Mouse (Mus musculus): ENCODE data around the gene Sorbs2.

Sorbs2 gene

DNA sequence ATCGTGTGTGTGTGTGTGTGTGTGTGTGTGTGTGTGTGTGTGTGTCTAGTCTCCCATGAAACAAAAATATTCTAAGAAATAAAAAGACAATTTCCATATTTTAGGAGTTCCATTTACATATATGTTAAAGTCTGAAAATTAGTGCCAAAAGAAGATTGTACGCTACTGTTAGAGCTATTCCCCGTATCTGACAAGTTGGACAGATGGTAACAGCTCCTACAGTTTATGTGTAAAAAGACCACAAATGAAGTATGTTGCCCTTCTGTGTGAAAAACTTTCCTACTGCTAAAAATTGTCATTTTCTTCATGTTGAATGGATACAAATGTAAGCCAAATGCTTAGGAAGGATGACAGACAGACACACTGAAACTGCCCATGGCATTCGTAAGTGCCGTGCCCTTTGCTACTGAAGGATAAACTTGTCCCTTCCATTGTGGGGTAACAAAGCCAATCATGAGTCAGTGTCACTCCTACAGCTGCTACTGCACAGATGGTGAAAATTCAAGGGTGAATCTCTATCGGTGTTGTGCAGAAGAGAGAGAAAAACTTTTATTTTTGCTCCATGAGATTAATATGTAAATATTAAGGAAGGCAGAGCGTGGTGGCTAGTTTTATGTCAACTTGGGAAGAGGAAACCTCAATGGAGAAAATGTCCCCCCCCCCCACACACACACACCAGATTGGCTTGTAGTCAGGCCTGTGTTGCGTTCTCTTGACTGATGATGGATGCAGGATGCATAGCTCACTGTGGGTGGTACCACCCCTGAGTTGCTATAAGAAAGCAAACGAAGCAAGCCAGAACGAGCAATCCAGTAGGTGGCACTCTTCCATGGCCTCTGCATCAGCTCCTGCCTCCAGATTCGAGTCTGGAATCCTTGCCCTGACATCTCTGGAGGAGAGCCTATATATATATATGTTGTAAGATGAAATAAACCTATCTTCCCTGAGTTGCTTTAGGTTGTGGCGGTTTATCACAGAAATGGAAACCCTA lies 244.2 kb downstream of the Sorbs2 start:
- DNase-seq (ENCODE audit: low spot score): peak; percentile 55

DNA sequence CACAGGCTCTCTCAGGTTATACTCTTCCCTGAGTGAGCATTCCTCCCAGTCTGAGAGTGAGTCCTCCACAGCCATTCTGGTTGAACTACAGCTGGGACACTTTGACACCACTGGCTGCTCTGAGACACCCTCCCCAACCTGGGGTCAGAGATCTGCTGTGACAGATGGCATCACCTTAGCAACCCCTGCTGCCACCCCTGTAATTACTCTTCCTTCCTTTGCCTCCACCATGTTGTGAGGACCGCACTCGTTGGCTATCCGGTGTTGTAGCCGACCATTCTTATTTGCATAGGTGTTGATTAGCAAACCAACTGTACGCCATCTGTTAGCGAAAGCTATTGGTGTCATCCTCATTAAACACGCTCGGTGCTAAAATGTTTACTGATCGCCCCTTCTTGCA lies 247.9 kb downstream of the Sorbs2 start:
- DNase-seq (ENCODE audit: low spot score): no peak

DNA sequence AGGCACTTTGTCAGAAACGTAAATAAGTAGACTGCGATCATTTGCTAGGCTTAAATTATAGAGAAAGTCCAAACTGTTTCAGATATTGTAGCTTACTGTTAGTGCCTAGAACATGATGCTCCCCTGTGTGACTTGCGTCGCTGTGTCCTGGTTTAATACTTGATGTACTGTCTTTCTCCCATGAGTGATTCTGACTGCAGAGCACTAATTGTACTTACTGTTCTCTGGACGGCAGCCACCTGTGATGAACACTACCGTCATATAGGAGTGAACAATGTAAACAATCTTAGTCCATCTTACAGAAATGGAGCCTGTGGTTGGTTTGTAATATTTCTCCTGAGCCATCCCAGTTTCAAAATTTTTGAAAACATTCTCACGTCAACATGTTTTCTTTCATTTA lies 248.4 kb downstream of the Sorbs2 start:
- DNase-seq (ENCODE audit: low spot score): no peak

DNA sequence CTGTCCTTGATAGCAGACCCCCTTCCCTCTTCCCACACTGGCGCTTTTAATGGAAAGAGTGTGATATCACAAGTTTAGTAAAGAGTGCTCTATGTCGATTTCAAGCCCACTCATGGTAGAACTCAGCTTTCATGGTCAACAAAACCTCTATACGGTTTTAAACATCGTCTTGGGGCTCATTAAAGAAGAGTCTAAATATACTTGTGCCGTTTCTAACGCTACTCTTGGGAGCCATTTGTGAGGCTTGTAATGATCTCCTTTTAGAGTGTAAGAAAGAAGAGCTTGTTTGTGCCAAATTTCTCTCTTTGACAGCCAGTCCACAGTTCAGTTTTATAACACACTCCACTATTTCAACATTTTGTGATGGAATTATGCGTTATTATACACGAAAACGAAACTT lies 253.0 kb downstream of the Sorbs2 start:
- DNase-seq (ENCODE audit: low spot score): no peak

DNA sequence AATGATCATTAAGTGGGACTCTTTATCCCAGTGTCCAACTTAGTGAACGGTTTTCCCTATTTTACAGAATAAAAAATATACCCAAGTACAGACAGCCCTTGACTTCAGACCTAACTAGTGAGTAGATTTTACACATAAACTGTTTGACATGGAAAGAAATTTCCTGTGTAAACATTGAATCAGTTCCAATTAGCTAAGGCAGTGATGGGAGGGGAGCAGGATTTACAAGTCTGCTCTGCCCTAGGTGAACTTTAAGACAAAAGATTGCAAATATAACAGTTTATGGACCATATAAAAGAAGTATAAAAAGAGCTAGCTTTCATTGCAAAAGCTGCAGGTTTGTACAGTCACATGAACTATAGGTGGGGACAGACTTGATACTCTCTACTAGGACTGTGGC lies 253.5 kb downstream of the Sorbs2 start:
- DNase-seq (ENCODE audit: low spot score): no peak

DNA sequence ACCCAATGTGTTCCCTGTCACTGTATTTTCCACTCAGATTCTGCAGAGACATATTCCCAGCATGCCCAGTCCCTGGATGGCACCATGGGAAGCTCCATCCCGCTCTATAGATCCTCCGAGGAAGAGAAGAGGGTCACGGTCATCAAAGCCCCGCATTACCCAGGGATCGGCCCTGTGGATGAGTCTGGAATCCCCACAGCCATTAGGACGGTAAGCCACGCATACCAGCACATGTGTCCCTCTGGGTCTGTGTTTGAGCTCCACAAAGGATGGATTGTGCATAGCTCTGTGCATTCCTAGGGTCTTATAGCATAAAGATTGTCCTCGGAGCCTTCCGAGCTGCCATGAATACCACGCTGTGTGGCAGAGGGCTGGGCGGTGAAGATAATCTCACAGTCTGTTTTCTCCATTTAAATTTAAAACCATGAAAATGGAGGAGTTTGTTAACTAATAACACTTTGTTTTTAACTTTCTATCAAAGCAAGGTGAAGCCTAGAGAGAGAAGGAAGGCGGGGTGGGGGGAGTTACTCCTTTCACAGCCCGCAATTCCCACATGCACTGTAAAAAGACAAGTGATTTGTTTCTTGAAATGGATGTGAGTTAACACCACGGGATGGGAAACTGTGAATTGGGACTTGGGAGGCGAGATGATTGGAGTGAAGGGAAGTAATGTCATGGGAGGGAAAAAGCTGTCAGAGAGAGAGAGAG lies 255.5 kb downstream of the Sorbs2 start:
- no peak for DNase-seq (ENCODE audit: low spot score)

DNA sequence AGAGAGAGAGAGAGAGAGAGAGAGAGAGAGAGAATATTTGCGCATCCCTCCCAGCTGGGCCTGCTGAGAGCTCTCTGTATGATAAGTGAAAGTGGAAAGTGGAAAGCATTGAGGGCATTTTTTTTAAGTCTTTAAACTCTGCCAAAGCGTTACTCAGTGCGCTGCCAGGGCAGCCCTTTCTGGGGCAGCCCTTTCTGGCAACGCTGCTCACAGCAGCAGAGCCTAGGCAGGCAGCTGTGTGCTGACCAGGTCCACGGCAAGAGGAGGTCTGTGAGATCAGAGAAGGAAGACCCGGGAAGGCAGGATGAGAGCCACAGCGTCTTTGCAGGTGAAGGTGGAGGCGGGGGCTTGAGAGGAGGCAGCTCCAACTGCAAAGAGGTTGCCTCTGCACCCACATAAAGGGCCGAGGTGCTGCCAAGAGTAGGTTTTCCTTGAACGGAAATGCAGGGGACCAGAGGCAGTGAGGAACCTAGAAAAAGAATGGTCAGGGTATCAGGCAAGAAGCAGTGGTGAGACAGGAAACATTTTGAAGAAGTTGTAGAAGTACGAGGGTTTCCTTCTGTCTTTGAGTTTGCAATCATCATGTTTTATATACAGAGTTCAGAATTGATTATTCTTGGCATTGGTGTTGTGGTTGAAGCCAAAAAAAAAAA lies 256.2 kb downstream of the Sorbs2 start:
- DNase-seq (ENCODE audit: low spot score): no peak

DNA sequence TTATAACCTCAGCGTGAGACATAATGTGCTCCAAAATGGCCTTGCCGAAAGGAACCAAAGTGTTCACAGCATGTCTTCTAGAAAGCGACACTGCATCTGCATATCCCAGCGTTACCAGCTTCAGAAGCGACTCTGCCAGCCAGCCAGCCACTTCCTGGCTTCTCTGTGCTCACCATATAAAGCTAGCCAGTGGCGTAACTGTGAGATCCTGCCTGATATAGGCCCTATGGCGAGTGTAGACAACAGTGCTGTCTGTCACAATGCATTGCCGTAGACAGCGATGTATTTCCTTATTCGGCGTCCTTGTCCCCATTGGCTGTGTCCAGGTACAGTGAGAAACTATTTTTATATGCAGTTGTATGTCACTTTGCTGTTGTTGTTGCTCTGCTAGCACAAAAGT lies 258.6 kb downstream of the Sorbs2 start:
- no peak for DNase-seq (ENCODE audit: low spot score)

DNA sequence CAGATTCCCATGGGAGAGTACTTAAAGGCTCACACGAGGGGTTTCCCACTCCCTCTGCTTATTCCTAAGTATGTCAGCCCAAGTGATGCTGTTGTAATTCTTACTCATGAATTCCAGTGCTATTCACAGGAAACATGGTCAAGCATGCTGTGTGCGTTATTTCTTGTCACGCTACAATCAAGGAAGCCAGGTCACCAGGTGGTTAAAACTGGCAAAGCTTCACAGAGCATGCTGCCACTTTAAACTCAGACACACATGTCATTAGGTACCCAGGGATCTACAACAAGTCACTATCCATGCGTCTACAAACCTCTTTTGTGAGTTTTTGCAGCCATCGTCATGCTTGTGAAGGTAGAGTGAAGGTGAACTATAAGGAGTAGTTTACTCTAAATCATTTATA lies 267.3 kb downstream of the Sorbs2 start:
- no peak for DNase-seq (ENCODE audit: low spot score)

DNA sequence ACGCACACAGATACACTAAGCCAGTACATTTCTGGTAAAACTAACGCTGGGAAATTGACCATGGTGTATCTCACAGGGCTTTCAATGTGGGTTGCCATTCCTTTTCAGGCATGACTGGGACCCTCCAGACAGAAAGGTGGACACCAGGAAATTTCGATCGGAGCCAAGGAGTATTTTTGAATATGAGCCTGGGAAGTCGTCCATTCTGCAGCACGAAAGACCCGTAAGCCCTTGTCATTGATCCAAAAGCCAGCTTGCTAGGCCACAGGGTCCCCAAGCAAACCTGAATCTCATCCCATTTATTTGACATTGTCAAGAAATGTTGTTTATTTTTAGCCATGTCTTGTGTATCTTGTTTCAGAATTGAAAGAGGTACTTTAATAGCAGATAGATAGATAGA lies 267.9 kb downstream of the Sorbs2 start:
- DNase-seq (ENCODE audit: low spot score): no peak

DNA sequence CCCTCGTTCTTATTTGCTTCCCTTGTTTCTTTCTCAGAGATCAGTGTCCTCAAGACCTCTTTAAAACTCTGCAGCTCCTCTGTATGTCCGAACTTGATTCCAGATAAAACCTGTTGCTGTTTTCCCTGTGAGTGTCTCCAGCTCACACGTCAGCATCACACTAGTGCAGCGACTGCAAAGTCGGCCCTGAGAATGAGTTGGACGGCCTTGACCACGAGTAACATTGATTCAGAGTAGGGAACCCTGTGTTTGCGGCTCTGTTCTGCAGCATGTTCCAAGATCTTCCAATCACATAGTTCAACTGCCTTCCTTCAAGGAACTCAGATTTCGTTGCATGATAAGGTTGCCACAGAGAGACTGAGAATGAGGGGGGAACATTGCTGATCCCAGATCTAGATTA lies 268.8 kb downstream of the Sorbs2 start:
- DNase-seq (ENCODE audit: low spot score): no peak

DNA sequence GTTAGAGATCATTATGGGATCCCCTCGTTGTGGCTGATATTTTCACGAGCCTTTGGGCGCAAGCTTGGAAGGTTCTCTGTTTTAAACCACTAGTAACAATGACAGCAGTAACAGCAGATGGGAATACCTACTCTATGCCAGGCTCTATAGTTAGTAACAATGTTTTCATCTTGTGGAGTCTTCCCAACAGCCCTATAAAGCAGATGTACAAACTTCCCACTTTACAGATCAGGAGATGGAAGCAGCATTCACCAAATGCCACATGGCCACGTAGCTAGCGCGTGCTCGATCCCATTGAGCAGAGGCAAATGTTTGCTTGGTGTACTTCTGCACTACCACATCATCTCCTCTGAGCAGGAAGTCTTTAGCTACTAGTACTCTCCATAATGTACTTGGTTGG lies 269.4 kb downstream of the Sorbs2 start:
- DNase-seq (ENCODE audit: low spot score): no peak

DNA sequence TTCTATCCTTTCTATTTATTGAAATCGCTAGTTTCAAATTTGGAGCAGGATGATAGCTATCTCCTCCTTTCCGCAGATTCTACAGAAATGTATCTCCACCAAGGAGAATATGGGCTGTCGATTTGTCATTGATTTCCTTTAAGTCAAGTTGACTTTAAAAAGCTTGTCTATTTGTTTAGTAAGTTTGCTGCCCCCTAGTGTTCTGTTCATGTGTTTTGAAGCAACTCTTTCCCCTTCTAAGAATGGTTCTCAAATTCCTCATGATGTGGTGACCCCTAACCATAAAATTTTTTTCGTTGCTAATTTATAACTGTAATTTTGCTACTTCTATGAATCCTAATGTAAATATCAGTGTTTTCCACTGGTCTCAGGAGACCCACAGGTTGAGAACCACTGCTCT lies 273.0 kb downstream of the Sorbs2 start:
- peak; percentile 79 for DNase-seq (ENCODE audit: low spot score)

DNA sequence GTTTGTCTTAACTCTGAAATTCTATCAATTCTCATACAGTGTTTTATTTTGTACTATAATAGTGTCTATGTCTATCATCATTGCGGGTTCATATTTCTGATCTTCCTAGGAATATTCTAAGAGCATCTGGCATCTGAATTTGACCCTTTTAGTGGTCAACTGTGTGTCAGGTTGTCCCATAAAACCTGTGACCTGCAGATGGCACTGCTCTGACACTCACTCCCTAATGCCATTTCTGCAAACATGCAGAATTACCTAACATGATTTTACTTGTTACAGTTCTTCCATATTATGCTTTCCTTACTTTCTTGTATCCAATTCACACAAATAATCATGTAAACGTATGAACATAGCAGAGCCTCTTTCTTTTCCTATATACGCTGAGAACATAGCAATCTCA lies 281.0 kb downstream of the Sorbs2 start:
- DNase-seq (ENCODE audit: low spot score): no peak

DNA sequence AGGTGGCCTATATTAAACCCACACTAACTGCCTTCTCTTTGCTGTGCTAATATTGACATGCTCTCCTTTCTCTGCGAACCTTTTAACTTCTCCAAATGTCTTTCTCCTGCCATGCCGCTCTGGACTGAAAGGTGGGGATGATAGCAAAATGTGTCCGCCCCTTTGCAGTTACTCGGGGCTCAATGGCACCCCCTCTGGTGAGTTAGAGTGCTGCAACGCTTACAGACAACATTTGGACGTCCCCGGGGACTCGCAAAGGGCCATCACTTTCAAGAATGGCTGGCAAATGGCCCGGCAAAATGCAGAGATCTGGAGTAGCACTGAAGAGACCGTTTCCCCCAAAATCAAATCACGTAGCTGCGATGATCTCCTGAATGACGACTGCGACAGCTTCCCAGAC lies 287.3 kb downstream of the Sorbs2 start:
- no peak for DNase-seq (ENCODE audit: low spot score)

DNA sequence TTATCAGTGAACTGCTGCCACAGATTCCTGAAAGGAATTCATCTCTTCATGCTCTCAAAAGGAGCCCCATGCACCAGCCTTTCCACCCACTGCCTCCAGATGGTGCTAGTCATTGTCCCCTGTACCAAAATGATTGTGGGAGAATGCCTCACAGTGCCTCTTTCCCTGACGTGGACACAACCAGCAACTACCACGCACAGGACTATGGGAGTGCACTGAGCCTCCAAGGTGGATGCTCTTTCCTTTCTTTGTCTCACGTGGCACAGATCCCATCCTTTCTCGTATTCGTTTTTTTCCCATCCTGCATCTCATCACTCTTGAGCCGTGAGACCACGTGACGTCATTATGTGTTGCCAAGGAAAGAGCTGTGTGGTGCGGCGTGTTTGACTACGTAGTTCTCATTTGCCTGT lies 288.7 kb downstream of the Sorbs2 start:
- peak; percentile 68 for DNase-seq (ENCODE audit: low spot score)

DNA sequence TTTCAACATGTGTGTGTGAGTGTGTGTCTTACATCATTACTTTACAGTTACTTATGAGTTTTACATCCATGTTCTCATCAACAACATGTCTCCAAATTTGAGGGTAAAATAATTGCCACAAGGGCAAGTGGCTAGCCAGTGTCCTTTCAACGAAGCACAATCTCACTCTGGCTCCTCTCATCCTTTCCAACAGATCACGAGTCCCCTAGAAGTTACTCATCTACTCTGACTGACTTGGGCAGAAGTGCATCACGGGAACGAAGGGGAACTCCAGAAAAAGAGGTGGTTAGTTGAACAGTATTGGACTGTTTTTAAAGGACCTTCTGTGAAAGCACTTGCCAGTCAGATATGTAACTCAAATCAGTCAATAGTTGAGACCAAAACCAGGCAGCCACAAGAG lies 291.9 kb downstream of the Sorbs2 start:
- DNase-seq (ENCODE audit: low spot score): no peak

DNA sequence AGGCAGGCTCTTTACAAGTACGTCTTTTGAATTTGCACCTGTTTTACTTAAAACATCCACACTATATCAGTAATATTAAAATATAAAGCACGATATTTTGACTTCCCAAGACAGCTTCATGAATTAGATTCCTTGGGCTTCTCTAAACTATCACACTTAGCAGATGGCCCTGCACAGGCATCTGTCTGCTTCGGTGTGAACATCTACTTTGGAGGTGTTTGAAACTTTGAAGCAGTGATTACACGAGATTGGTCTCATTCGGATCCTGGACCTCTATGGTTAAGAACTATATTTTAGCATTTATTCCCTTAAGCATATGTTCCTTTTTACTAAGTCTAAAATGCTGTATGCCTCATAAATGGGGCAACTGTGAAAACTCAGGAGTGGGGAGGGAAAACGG lies 301.0 kb downstream of the Sorbs2 start:
- no peak for DNase-seq (ENCODE audit: low spot score)

DNA sequence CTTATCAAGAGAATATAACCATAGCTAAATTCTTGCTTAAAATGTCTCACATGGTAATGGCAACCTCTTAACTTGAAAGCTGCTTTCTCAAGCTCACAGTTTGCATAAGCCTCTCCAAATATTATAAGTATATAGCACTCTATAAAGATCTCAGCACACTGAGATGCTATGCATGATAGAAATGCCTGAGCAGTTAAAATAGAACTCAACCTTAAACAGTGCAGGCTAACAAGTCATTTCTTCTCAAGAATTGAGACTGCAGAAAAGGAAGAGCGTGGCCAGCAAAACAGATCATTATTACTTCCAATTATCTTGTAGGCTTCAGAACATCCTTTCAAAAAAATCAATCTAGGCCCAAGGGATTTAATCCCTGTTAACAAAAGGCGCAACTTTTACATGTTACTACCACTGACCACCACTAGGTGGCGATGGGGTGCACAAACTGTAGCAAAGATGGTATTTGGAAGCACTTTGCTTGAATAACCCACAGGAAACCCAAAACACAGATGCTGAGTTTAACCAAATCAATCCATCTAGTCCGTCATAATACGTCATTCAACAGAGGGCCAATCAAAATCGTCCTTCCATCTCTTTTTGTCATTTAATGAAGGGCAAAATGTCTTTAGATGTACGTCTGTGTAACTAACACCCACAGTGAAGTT lies 309.3 kb downstream of the Sorbs2 start:
- DNase-seq (ENCODE audit: low spot score): peak; percentile 84

DNA sequence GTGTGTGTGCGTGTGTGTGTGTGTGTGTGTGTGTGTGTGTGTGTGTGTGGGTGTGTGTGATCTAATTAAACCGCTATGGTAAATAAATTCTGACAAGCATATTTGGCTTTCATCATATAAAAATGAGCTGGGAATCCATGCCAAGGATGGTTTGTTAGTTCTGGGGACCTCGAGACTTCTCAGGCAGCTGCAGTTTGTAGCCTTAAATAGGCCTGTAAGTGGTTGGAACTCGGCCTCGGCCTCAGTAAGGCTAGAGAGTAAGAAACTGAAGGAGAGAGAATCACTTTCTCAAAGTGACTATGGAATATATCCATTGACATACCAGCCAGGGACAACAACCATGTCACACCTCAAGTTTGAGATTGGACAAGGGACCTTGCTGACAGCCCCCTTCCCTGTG lies 314.1 kb downstream of the Sorbs2 start:
- no peak for DNase-seq (ENCODE audit: low spot score)

DNA sequence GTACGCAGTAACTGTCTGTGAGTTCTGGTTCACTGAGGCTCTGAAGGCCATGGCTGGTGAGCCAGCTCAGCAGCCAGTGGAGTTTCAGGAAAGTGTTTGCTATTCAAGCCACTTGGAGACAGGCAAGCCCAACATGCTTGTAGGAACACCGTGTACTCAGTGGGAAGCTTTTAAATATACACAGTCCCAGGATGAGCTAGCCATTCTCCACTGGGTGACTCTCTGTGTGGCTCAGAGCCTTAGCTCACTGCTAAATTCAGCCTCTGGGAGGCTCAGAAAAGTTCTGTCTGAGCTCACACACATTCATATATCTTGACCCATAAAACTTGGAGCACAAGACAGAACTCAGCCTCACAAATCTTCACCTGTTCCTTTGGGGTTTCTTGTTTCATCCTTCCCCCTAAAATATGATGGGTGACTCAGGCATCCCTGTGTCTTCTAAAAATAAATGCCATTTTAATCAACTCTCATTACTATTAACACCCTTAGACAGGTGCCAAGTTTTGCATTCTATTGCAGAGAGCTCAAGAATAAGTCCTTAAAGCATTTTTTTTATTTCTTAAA lies 322.5 kb downstream of the Sorbs2 start:
- no peak for DNase-seq (ENCODE audit: low spot score)

DNA sequence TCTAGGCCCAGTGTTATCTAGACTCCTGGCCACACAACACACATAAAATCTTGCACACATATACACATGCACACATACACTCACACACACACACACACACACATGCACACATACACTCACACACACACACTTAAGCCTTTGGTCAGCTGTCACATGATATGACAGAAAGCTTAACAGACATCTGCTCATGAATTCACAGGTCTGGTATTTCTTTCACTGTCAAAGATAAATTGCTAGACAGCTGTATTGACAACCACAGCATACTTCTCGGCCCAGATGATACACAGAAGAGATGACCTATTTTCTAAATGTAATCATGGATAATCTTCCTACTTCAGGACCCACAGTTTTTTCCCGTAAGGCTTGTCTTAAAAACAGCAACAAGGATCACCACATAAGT lies 326.3 kb downstream of the Sorbs2 start:
- no peak for DNase-seq (ENCODE audit: low spot score)
